Mouse (Mus musculus): Measurements from ENCODE around the gene Crkl. TPM values are rescaled to one million over a fixed set of nuclear protein-coding genes. Genes with fewer than 3 reads are reported as not detected.

The Crkl gene
- polyA plus RNA-seq, 1 experiment from 2014 or later, result 104 TPM

DNA sequence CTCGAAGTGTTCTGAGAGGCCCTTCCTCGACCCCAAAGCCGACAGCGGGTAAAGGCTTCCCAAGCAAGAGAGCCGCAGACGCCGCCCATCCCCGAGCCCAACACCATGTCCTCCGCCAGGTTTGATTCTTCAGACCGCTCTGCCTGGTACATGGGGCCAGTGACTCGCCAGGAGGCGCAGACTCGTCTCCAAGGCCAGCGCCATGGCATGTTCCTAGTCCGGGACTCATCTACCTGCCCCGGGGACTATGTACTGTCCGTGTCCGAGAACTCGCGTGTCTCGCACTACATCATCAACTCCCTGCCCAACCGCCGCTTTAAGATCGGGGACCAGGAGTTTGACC lies 557 bp downstream of the Crkl start:
- no peaks in the 10 kb centered on the region for H3K36me3 ChIP-seq (ENCODE audit: control insufficient read depth, insufficient read depth)
- H3K27me3 ChIP-seq (replicated peaks; ENCODE audit: control insufficient read depth, insufficient read depth, low read length), result no peaks in the 10 kb centered on the region
- H3K4me1 ChIP-seq (replicated peaks; ENCODE audit: control insufficient read depth, insufficient read depth, low read length), result peaks cover 25% of the 10 kb centered on the region
- H3K4me2 ChIP-seq (ENCODE audit: low read length), result peak overlapping the region; percentile 99
- 0% methylated on average over 24 of the region's 24 CpGs for WGBS
- peak overlapping the region; percentile 93 for H3K27ac ChIP-seq (ENCODE audit: low read length)
- H3K4me3 ChIP-seq (replicated peaks; ENCODE audit: low read length), result peak overlapping the region; percentile 94
- peak; percentile 57; the same call in 1 of the 2 replicates for ATAC-seq
- no peaks in the 10 kb centered on the region for H3K9me3 ChIP-seq (ENCODE audit: control insufficient read depth, low read length)
- peak overlapping the region; percentile 96 for H3K9ac ChIP-seq (replicated peaks; ENCODE audit: low read depth, low read length)

GRCm38 (mm10) chr16:17456901-17457300 lies 5.1 kb downstream of the Crkl start:
- H3K27ac ChIP-seq (ENCODE audit: low read length), result no peak overlapping the region
- no peaks in the 10 kb centered on the region for H3K9me3 ChIP-seq (ENCODE audit: control insufficient read depth, low read length)
- no peak overlapping the region for H3K4me2 ChIP-seq (ENCODE audit: low read length)
- no peak overlapping the region for H3K4me3 ChIP-seq (replicated peaks; ENCODE audit: low read length)
- ATAC-seq, result no peak
- no peak overlapping the region for H3K9ac ChIP-seq (replicated peaks; ENCODE audit: low read depth, low read length)
- WGBS, result 96% methylated on average over 1 of the region's 1 CpGs
- no peaks in the 10 kb centered on the region for H3K27me3 ChIP-seq (replicated peaks; ENCODE audit: control insufficient read depth, insufficient read depth, low read length)
- peaks cover 2% of the 10 kb centered on the region; the same call in 1 of the 2 replicates for H3K36me3 ChIP-seq (ENCODE audit: control insufficient read depth, insufficient read depth)
- peaks cover 21% of the 10 kb centered on the region for H3K4me1 ChIP-seq (replicated peaks; ENCODE audit: control insufficient read depth, insufficient read depth, low read length)

GRCm38 (mm10) chr16:17460254-17460653 lies 8.5 kb downstream of the Crkl start:
- H3K4me3 ChIP-seq (replicated peaks; ENCODE audit: low read length), result no peak overlapping the region
- peaks cover 2% of the 10 kb centered on the region; the same call in 1 of the 2 replicates for H3K36me3 ChIP-seq (ENCODE audit: control insufficient read depth, insufficient read depth)
- H3K9me3 ChIP-seq (ENCODE audit: control insufficient read depth, low read length), result no peaks in the 10 kb centered on the region
- no peak for ATAC-seq
- H3K27ac ChIP-seq (ENCODE audit: low read length), result no peak overlapping the region
- no peaks in the 10 kb centered on the region for H3K27me3 ChIP-seq (replicated peaks; ENCODE audit: control insufficient read depth, insufficient read depth, low read length)
- 86% methylated on average over 4 of the region's 4 CpGs for WGBS
- no peak overlapping the region for H3K9ac ChIP-seq (replicated peaks; ENCODE audit: low read depth, low read length)
- H3K4me1 ChIP-seq (replicated peaks; ENCODE audit: control insufficient read depth, insufficient read depth, low read length), result peaks cover 15% of the 10 kb centered on the region
- no peak overlapping the region for H3K4me2 ChIP-seq (ENCODE audit: low read length)

DNA sequence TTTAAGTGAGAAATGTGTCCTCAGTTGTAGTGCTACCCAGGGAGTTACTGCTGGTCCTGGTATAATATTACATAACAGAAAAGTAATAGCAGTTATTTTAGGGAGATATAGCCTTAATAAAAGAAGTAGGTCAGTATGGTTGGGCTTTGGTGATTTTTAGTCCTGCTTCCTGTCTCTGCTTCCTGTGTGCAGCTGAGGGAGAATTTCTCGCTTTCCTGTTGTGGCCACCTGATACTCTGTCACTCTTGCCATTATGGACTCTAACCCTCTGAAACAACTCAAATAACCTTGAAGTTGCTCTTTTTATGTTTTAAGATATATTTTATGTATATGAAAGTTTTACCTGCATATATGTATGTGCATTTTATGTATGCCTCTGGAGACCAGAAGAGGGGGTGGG lies 9.8 kb downstream of the Crkl start:
- Histone ChIP-seq H3K27ac (ENCODE audit: low read length) (no peak overlapping the region), H3K27me3 (replicated peaks; ENCODE audit: control insufficient read depth, insufficient read depth, low read length) (no peaks in the 10 kb centered on the region), H3K9ac (replicated peaks; ENCODE audit: low read depth, low read length) (no peak overlapping the region), H3K4me1 (replicated peaks; ENCODE audit: control insufficient read depth, insufficient read depth, low read length) (peaks cover 3% of the 10 kb centered on the region), H3K4me2 (ENCODE audit: low read length) (no peak overlapping the region), H3K4me3 (replicated peaks; ENCODE audit: low read length) (no peak overlapping the region), H3K9me3 (ENCODE audit: control insufficient read depth, low read length) (no peaks in the 10 kb centered on the region), H3K36me3 (ENCODE audit: control insufficient read depth, insufficient read depth) (peaks cover 2% of the 10 kb centered on the region; the same call in 1 of the 2 replicates)
- no peak for ATAC-seq
- WGBS, result 96% methylated on average over 1 of the region's 1 CpGs

DNA sequence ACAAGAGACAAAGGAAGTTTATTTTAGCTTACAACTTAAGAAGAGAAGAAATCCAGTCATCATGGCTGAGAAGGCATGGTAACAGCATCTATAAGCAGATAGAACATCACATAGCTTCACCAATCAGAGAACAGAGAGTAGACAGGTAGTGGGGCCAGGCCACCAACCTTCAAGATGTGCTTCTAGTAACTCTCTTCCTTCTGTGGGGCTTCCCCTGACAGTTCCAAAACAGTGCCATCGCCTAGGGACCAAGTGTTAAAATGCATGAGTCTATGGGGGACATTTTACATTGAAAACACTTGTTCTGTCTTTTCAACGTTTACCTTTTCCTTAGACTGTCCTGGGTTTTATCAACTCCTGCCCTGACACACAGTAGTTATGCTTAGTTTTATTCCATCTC lies 11.4 kb downstream of the Crkl start:
- Histone ChIP-seq H3K27ac (ENCODE audit: low read length) (no peak overlapping the region), H3K9me3 (ENCODE audit: control insufficient read depth, low read length) (no peaks in the 10 kb centered on the region), H3K4me1 (replicated peaks; ENCODE audit: control insufficient read depth, insufficient read depth, low read length) (peaks cover 4% of the 10 kb centered on the region), H3K9ac (replicated peaks; ENCODE audit: low read depth, low read length) (no peak overlapping the region), H3K4me2 (ENCODE audit: low read length) (no peak overlapping the region), H3K36me3 (ENCODE audit: control insufficient read depth, insufficient read depth) (peaks cover 2% of the 10 kb centered on the region; the same call in 1 of the 2 replicates), H3K27me3 (replicated peaks; ENCODE audit: control insufficient read depth, insufficient read depth, low read length) (no peaks in the 10 kb centered on the region), H3K4me3 (replicated peaks; ENCODE audit: low read length) (no peak overlapping the region)
- WGBS, result 91% methylated on average over 2 of the region's 2 CpGs
- ATAC-seq, result no peak

GRCm38 (mm10) chr16:17466875-17467663 lies 15.3 kb downstream of the Crkl start:
- H3K36me3 ChIP-seq (ENCODE audit: control insufficient read depth, insufficient read depth), result no peaks in the 10 kb centered on the region
- H3K9ac ChIP-seq (replicated peaks; ENCODE audit: low read depth, low read length), result no peak overlapping the region
- H3K27ac ChIP-seq (ENCODE audit: low read length), result no peak overlapping the region
- whole genome bisulfite sequencing, result 90% methylated on average over 4 of the region's 4 CpGs
- H3K4me2 ChIP-seq (ENCODE audit: low read length), result no peak overlapping the region
- H3K9me3 ChIP-seq (ENCODE audit: control insufficient read depth, low read length), result no peaks in the 10 kb centered on the region
- no peaks in the 10 kb centered on the region for H3K27me3 ChIP-seq (replicated peaks; ENCODE audit: control insufficient read depth, insufficient read depth, low read length)
- H3K4me1 ChIP-seq (replicated peaks; ENCODE audit: control insufficient read depth, insufficient read depth, low read length), result peaks cover 4% of the 10 kb centered on the region
- H3K4me3 ChIP-seq (replicated peaks; ENCODE audit: low read length), result no peak overlapping the region
- ATAC-seq, result no peak

DNA sequence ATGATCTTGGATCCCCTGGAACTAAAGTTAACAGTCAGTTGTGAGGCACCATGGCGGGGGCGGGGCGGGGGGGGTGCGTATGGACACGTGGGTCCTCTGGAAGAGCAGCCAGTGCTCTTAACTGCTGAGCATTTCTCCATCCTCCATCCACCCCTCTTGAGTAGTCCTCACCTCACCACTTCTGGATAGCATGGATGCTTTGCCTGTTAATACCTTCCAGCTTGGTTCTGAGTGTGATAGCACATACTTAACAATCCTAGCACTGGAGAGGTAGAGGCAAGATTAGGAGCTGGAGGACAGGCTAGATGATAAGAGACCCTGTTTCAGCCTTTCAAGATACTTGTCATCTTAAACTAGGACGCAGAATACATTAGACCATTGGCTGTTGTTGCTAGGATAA lies 20.7 kb downstream of the Crkl start:
- peaks cover 3% of the 10 kb centered on the region; the same call in 1 of the 2 replicates for H3K4me1 ChIP-seq (replicated peaks; ENCODE audit: control insufficient read depth, insufficient read depth, low read length)
- H3K27ac ChIP-seq (ENCODE audit: low read length), result no peak overlapping the region
- WGBS, result 93% methylated on average over 6 of the region's 6 CpGs
- no peaks in the 10 kb centered on the region for H3K27me3 ChIP-seq (replicated peaks; ENCODE audit: control insufficient read depth, insufficient read depth, low read length)
- no peak overlapping the region for H3K9ac ChIP-seq (replicated peaks; ENCODE audit: low read depth, low read length)
- ATAC-seq, result no peak
- no peak overlapping the region for H3K4me3 ChIP-seq (replicated peaks; ENCODE audit: low read length)
- H3K9me3 ChIP-seq (ENCODE audit: control insufficient read depth, low read length), result no peaks in the 10 kb centered on the region
- no peaks in the 10 kb centered on the region for H3K36me3 ChIP-seq (ENCODE audit: control insufficient read depth, insufficient read depth)
- no peak overlapping the region for H3K4me2 ChIP-seq (ENCODE audit: low read length)

- no peaks in the 10 kb centered on the region for H3K9me3 ChIP-seq (ENCODE audit: control insufficient read depth, low read length)
- ATAC-seq, result no peak
- H3K4me3 ChIP-seq (replicated peaks; ENCODE audit: low read length), result no peak overlapping the region
- no peaks in the 10 kb centered on the region for H3K36me3 ChIP-seq (ENCODE audit: control insufficient read depth, insufficient read depth)
- H3K4me2 ChIP-seq (ENCODE audit: low read length), result no peak overlapping the region
- H3K27me3 ChIP-seq (replicated peaks; ENCODE audit: control insufficient read depth, insufficient read depth, low read length), result no peaks in the 10 kb centered on the region
- no peak overlapping the region for H3K9ac ChIP-seq (replicated peaks; ENCODE audit: low read depth, low read length)
- no peak overlapping the region for H3K27ac ChIP-seq (ENCODE audit: low read length)
- H3K4me1 ChIP-seq (replicated peaks; ENCODE audit: control insufficient read depth, insufficient read depth, low read length), result peaks cover 6% of the 10 kb centered on the region; the same call in 1 of the 2 replicates
Measured at GRCm38 (mm10) chr16:17474091-17474490, 22.3 kb downstream of the Crkl start.

GRCm38 (mm10) chr16:17474761-17475160 lies 23.0 kb downstream of the Crkl start:
- no peak for ATAC-seq
- 85% methylated on average over 2 of the region's 2 CpGs for WGBS

More at GRCm38 (mm10) chr16:17474761-17475160, 23.0 kb downstream of the Crkl start:
- no peaks in the 10 kb centered on the region for H3K27me3 ChIP-seq (replicated peaks; ENCODE audit: control insufficient read depth, insufficient read depth, low read length)
- no peak overlapping the region for H3K9ac ChIP-seq (replicated peaks; ENCODE audit: low read depth, low read length)
- H3K4me3 ChIP-seq (replicated peaks; ENCODE audit: low read length), result no peak overlapping the region
- H3K36me3 ChIP-seq (ENCODE audit: control insufficient read depth, insufficient read depth), result no peaks in the 10 kb centered on the region
- H3K27ac ChIP-seq (ENCODE audit: low read length), result no peak overlapping the region; the same call in 1 of the 2 replicates
- peaks cover 6% of the 10 kb centered on the region; the same call in 1 of the 2 replicates for H3K4me1 ChIP-seq (replicated peaks; ENCODE audit: control insufficient read depth, insufficient read depth, low read length)
- no peak overlapping the region for H3K4me2 ChIP-seq (ENCODE audit: low read length)
- no peaks in the 10 kb centered on the region for H3K9me3 ChIP-seq (ENCODE audit: control insufficient read depth, low read length)

Data from forebrain, embryonic 16.5 days (tissue).